Mouse (Mus musculus) lung, postnatal 14 days (tissue): ENCODE results near the gene Skap2.

ENCODE experiments used
- DNase-seq: peaks from one replicate; pipeline ENCODE4 v3.0.0; 2021

Gene Skap2

DNA sequence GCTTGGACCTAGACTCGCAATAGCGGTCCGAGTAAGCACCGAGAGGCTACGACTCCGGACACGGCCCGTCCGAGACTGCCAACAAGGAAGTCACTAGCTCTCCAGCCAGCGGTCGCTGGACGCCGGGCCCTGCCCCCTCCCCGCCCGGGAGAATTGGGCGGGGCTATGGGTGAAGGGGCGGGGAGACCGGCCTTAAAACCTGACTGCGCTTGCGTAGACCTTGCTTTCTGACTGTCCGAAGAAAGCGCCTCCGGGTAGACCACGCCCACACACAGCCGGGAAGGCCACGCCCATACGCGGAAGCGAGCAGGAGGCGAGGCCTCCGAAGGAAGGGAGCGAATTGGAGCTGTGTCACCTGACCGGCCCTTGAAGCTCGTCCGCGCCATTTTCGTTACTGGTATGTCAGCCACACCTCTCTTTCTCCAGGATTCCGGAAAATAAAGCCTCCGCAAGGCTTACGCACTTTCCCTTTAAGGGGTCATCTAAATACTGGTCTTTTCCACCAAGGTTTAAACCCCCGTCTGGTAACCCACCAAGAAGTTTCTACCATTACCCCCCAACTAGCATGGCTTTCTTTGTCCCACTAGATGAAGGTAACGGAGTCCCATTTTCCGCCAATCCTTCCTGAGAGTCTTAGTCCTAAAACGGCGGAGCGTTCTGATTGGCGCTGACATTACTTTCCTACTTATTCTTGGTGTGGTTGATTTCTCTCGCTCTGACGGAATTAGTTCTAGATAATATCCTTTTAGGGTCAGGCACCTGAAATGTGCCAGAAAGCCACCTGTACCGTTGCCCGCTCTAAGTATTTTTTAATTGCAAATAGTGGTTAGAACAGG, at the start of gene Skap2:
TSS of gene Skap2 (minus strand) at position 141 of the 836 bp plus-strand sequence.
- DNase-seq = peak; percentile 99

DNA sequence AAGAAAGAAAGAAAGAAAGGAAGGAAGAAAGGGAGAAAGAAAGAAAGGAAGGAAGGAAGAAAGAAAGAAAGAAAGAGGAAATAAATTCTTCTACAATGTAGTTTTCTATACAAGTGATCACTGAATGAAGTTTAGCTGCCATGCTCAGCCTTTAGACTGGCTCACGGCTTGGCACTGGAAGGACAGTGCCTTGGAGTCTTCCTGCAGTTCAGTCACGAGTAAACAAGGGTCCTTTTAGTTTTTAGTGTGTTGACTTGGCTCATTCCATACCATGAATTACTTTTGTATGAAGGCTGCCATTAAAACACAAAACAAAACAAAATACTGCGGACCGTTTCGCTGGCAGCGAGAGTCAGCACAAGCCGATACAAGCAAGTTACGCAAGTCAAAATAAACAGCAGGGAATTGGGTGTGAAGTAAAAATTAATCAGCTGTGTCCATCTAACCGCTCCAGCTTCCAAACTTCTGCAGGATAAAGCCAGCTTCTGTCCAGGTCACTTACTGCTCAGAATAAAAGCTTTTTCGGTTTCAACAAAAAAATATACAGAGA, 46.6 kb upstream of the Skap2 start:
- no peak for DNase-seq

DNA sequence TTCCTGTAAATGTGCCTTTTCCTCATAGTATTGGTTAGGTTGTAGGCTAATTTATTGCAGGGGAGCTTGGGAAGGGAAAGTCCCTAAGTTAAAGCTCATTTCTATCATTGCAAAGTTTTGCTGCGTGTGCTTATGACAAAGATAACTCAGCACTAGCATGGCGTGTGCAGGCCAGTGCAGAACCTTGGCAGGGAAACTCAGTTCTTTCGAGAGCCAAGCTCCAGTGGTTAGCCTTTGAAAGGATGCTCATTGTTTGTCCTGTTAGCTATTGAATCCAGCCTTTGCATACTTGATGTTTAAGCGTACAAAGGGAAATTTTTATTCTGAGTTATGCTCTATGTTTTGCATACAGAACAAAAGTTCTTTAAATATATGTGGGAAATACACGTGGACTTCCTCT, 45.8 kb upstream of the Skap2 start:
- DNase-seq = peak; percentile 8

DNA sequence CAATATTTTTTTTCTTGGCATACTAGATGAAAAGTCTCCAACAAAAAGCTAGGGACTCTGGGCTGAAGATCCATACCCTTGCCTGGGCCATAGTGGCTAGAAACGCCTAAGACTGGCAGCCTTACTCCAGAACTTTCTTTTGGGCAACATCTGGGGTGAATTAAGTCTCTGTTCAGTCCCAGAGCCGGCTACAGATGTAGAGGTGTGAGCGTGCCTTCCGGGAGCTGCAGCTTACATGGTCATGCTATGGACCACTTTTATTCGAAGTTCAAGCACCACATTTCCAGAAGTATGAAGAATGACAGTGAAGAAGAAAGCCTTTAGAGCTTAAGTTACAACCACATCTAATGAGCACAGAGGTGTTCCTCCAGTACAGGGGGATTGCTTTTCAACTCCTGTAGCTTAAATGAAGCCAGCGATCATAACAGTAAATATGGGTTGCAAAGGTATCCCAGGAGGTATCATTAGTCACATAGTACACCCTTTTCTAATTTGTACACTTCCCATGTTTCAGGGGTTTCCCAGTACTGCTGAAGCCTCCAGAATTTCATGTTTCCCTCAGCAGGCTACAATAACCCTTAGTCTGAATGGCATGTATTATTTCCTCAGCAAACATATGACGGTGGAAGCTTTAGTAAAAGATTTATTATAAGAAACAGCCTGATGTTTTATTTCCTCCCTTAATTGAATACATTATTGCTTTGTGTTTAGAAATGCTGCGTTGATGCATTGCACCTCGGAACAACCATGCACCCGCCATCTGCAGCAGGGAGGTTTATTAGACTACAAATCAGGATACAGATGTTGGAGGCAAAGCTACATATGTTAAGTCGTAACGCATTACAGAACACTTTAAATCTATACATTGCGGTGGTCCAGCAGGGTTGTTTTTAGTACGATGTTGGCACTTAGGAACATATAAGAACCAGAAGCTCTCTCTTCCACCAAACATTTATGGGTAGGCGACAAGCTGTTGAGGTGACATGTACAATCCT, 41.5 kb upstream of the Skap2 start:
- no peak for DNase-seq

DNA sequence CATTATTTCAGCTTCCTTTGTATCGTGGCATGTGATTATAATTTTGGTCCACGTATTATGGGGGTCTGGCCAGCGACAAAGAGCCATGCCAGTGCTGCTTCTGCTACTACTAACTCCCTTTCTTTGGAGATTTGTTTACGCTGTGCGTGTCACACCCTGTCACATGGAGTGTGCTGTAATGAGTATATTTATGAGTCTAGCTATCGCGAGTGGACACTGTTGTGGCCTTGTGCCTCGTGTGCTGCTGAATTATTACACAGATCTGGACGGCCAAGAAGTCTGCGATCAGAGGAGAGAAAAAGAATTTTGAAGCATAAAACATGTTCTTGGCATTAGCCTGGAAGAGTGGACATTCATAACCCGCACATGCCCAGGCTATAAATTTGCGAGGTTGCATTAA, 37.7 kb upstream of the Skap2 start:
- DNase-seq = no peak

GRCm38 (mm10) chr6:52045517-52045916, 33.2 kb upstream of the Skap2 start:
- DNase-seq = peak; percentile 41

- peak; percentile 20 for DNase-seq
Observed at GRCm38 (mm10) chr6:52036077-52036476, 23.7 kb upstream of the Skap2 start.

DNA sequence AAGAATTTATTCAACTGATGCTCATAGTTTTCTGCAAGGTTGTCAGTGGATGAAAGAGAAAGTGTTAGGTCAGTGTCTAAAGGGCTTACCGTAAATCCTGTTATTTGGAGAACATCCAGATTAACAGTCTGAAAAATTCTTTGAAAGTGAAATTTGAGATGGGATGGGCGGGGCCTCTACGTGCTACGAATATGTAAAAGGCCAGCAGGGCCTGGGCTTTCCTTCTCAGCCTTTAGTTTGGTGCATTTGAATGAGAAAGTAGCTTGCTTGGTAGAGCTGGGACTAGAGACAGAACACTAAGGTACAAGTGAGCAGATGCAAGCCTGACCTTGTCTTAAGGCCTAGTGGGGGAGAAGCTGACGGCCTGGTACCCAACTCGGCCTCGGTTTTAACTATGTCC, 18.8 kb upstream of the Skap2 start:
- no peak for DNase-seq

- DNase-seq = no peak
Observed at GRCm38 (mm10) chr6:52028131-52028530, 15.8 kb upstream of the Skap2 start.

- no peak for DNase-seq
Observed at GRCm38 (mm10) chr6:52027181-52027580, 14.8 kb upstream of the Skap2 start.

- no peak for DNase-seq
Observed at GRCm38 (mm10) chr6:52026281-52026680, 13.9 kb upstream of the Skap2 start.

DNA sequence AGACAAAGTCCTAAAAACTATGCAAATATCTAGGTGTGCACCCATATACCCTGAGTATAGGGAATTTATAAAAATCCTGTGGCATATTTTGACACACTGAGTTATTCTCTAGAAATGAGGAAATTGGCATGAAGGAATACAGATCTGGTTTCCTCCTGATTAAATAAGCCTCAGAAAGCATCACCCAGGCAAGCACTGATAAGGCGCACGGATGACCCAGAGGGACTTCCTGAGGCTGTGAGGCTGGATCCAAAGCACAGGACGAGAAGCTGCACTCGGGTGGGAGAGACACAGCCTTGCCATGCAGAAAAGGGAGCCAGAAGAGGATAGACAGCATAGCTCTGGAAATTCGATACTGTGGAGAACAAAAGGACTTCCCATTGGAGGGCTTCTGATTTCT, 12.4 kb upstream of the Skap2 start:
- no peak for DNase-seq

DNA sequence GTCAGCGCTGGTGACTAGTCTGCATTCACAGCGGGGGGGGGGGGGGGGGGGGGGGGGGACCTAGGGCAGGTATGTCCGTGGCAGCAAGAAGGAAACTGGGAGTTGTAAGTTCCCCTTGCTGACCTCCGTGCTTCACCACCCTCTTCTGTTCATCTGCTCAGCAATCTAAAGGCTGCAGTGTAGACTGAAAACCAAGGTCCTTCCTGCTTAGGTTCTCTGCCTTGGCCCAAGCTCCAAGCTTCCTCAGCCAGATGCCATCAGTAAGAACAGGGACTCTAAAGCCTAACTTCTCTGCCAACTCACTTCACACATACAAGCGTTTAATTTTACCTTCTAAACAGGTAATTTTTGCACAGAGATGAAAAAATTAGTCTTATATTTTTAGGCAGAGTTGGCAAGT, 10.0 kb upstream of the Skap2 start:
- DNase-seq = no peak

GRCm38 (mm10) chr6:52020276-52020675, 7.9 kb upstream of the Skap2 start:
- no peak for DNase-seq

- DNase-seq = no peak
Observed at GRCm38 (mm10) chr6:52013245-52013945, 1.0 kb upstream of the Skap2 start.

- DNase-seq = no peak
Observed at GRCm38 (mm10) chr6:52011559-52012408, 565 bp downstream of the Skap2 start.

GRCm38 (mm10) chr6:52009385-52009784, 3.0 kb downstream of the Skap2 start:
- DNase-seq = no peak

DNA sequence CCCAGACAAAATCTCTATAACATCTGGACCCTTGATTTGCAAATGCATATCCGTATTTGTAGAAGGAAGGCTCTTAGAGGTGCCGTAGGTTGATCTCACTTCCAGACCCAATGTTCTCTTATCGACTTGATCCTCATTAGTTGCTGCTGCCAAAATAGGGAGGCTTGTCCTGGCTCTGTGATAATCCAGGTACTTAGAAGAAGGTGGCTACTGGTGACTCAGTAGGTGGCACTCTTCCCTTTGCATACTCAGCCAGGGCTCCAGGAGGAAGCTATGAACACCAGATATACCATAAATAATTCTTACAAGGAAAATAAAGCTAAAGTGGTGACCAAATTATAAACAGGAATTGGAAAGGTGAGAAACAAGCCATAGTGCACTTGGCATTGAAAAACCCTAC, 3.6 kb downstream of the Skap2 start:
- no peak for DNase-seq

DNA sequence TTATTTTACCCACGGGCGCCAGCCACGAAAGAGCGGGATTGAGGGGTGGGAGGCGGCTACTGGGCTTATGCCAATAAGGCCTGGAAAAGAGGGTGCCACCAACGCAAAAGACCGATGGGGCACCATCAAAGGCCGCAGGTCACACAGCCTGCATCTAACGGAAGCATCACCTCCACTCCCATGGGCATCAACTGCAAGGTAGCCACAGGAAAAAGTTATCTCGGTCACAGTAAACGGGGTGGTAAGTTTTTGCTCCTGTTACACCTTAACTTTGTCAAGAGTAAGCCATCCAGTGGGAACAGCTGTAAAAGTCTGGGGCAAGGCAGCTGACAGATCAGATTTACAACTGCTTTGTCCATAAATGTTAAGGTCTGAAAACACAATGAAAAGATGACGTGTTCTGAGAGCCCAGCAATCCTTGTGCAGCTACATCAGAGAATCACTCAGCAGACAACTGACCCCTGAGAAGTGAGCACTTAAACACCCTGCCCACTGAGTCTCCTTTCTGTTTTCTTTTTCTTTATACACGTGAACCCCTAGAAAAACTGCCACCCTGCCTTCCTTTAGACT, 5.6 kb downstream of the Skap2 start:
- DNase-seq = no peak

DNA sequence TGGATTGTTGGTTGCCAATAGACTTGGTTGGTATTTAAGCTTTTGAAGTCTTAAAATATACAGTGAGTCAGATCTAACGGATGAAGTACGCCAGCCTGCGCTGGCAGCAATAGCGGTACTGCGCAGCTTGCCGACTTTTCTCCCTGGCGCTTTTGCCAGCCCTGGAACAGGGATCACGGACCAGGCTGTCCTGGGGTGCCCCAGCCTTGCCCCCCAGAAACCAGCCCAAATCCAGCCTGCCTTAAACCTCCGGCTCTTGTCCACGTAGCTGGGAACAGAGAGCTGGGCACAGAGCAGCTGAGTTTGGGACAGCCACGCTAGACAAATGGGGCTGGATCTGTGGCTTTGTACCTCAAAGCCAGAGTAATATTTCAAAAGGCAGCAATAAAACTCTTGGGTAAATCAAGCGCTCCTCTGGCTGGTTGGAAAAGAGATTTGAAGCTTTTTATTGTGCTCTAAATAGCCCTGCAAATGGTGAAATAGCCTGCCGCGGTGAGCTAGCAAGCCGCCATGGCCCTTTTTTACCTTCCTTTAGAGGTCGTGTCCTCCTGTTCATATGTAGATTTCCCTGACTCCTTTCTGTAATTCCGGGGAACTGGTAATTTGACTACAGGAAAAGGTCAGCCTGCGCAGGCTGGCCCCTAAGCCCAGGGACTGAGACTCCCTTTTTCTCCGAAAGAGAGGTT, 6.2 kb downstream of the Skap2 start:
- peak; percentile 48 for DNase-seq

DNA sequence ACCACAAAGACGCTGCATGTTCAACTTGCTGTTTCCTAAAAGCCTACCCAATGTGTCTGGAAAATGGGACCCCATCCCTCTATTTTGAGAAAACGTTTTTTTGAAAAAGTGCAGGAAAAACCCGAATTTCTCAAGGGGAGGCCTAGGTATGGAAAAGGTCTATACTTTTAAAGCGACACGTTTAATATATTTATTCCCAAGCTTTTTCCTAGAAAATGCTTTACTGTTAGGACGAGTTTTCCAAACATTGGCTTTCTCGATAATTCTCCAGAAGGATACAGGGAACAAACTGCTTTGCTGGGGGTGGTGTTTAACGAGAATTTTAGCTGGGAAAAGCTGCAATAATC, 6.8 kb downstream of the Skap2 start:
- no peak for DNase-seq
